Mouse (Mus musculus) limb, embryonic 10.5 days (tissue): ENCODE results near the gene Dhrs7b. TPM values are rescaled to one million over a fixed set of nuclear protein-coding genes. Genes with fewer than 3 reads are reported as not detected.
"Not testable (repeated sequence)": the region's sequence is repeated elsewhere in the genome, so short reads cannot be mapped to it uniquely, and the experiment has no call there.

Experiments used
- DNase-seq: peaks from one replicate; pipeline ENCODE4 v3.0.0-alpha.2; 2017; ENCODE audit warnings: low spot score
- H3K27ac ChIP-seq: fragments of 300-500 bp; sonication (generic); 2 replicates; pipeline ENCODE4 v1.5.1; 2016; ENCODE audit warnings: mild to moderate bottlenecking
- H3K27me3 ChIP-seq: fragments of 300-500 bp; sonication (generic); 2 replicates; pipeline ENCODE4 v1.6.1; 2016; ENCODE audit warnings: low read depth, mild to moderate bottlenecking; ENCODE audit not compliant: poor library complexity, severe bottlenecking
- H3K36me3 ChIP-seq: fragments of 300-500 bp; sonication (generic); 2 replicates; pipeline ENCODE4 v1.6.1; 2016; ENCODE audit warnings: mild to moderate bottlenecking, moderate library complexity
- H3K4me1 ChIP-seq: fragments of 300-500 bp; sonication (generic); 2 replicates; pipeline ENCODE4 v1.6.1; 2016
- H3K4me3 ChIP-seq: fragments of 300-500 bp; sonication (generic); 2 replicates; pipeline ENCODE4 v1.5.1; 2016; ENCODE audit warnings: mild to moderate bottlenecking, moderate library complexity
- H3K9me3 ChIP-seq: fragments of 300-500 bp; sonication (generic); replicated peaks from 2 replicates; pipeline ENCODE4 v1.6.1; 2016; ENCODE audit warnings: mild to moderate bottlenecking
- WGBS: fragments of 180-500 bp; shearing (Covaris S2); methylation state at CpG from one replicate; pipeline ENCODE4 v1.1.7; 2016; 5-methylcytosine and 5-hydroxymethylcytosine counted together
- polyA plus RNA-seq: library from polyadenylated mRNA; unstranded; fragments of >200 nt; fragmentation: Nextera tagmentation; extraction: Ambion mirVana; gene quantifications from 2 replicates; pipeline ENCODE4 v1.2.1, GENCODE M21; 2016

The Dhrs7b gene
- polyA plus RNA-seq, 1 experiment from 2014 or later: 26.5 TPM

DNA sequence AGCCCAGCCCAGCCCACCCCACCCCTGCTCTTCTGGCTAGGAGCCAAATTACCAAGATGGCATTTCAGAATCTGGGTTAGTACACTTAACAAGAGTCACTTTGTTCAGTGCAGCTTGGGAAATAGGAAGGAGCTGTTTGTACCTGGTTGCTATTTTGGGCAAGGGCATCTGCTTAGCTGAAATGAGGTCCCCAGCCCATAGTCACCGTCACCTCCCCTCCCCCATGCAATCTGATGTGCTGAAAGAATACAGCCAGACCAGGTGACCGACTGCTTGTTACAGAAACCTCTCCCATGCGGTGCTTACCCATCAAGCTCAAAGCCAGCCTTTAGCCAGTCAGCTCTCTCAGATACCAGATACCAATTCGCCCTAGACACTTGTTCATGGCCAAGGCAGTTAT is 32.8 kb downstream of the Dhrs7b start:
- H3K27me3 ChIP-seq: no peaks in the 10 kb centered on the region
- WGBS: 89% methylated on average over 4 of the region's 4 CpGs
- peaks cover 91% of the 10 kb centered on the region for H3K36me3 ChIP-seq
- no peak overlapping the region for H3K27ac ChIP-seq
- H3K9me3 ChIP-seq: no peaks in the 10 kb centered on the region
- DNase-seq: no peak
- no peaks in the 10 kb centered on the region for H3K4me1 ChIP-seq
- H3K4me3 ChIP-seq: no peak overlapping the region

DNA sequence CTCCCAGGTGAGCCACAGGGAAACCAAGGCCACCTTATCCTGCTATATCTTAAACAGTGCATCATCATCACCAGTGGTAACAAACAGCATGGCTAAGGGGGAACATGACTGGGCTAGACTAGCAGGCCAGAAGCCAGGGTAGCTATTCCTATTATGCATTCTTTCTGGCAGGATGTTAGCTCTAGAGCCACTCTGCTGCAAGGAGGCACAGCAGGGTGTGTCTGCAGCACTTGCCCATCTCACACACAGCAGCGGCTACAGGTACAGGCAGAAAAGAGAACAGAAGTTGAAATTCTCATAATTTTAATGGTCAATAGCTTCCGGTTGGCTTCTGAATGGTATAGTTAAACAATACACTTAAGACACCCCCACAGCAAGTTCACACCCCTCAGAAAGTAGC is 33.7 kb downstream of the Dhrs7b start:
- WGBS: 95% methylated on average over 2 of the region's 2 CpGs
- Histone ChIP-seq H3K4me1 (no peaks in the 10 kb centered on the region), H3K9me3 (no peaks in the 10 kb centered on the region), H3K27me3 (no peaks in the 10 kb centered on the region), H3K27ac (no peak overlapping the region), H3K4me3 (no peak overlapping the region), H3K36me3 (peaks cover 89% of the 10 kb centered on the region)
- no peak for DNase-seq

DNA sequence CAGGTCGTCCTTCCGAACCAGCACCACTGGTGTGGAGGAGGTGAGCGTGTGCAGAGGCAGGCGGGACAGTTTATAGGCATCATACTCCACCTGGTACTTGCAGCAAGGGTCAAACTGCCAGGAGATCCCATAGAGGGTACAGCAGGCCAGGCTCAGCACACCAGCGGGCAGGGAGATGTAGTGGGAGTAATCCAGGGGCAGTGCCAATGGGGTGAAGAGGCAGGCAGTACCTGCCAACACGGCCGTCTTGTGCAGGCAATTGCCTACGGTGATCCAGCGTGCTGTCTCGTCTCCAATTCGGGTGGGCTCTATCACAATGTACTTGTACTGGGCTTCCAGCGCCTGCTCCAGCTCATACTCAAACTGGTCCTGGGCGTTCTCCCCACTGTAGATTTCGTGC is 34.5 kb downstream of the Dhrs7b start:
- H3K9me3 ChIP-seq: no peaks in the 10 kb centered on the region
- H3K36me3 ChIP-seq: peaks cover 89% of the 10 kb centered on the region
- H3K4me3 ChIP-seq: no peak overlapping the region
- no peaks in the 10 kb centered on the region for H3K4me1 ChIP-seq
- no peaks in the 10 kb centered on the region for H3K27me3 ChIP-seq
- no peak overlapping the region for H3K27ac ChIP-seq
- no peak for DNase-seq
- 93% methylated on average over 14 of the region's 14 CpGs for WGBS

DNA sequence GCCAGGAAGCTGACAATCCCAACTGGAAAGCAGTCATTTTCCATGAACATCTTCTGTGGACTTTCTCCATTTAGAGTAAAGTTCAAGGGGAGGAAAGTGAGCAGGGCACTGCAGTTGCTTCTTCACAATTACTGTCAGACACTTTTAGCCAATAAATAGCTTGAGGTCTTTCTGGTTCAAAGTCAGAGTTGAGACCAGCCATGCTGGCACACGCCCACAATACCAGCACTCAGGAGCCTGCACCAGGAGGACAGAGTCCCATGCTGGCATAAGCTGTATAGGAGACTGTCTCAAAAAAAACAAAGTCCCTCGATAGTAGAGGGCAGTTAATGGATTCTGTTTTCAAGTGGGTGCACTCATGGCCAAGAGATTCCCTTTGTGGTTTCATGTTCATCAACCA is 35.6 kb downstream of the Dhrs7b start:
- no peaks in the 10 kb centered on the region for H3K4me1 ChIP-seq
- DNase-seq: no peak
- no peaks in the 10 kb centered on the region for H3K9me3 ChIP-seq
- H3K36me3 ChIP-seq: peaks cover 86% of the 10 kb centered on the region
- no peaks in the 10 kb centered on the region for H3K27me3 ChIP-seq
- H3K27ac ChIP-seq: no peak overlapping the region
- 81% methylated on average over 2 of the region's 2 CpGs for WGBS
- no peak overlapping the region for H3K4me3 ChIP-seq

DNA sequence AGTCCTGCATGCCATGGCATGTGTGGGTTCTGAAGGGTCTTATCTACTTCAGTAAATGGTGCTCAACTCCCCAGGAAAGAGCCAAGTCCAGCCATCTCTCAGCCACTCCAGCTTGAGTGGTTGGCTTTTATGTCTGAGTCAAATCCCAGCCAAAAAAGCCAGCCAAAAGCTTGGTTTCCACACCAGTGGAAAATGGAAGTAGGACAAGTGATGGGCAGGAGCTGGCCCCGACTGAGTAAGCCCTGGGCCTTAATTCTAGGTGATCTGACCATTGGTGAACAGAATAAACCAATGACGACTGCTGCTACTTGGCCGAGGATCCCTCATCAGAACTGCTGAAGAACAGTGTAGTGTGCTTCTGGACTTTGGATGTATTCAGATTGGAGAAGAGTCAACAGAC is 37.0 kb downstream of the Dhrs7b start:
- WGBS: 90% methylated on average over 3 of the region's 3 CpGs
- H3K4me1 ChIP-seq: no peaks in the 10 kb centered on the region

DNA sequence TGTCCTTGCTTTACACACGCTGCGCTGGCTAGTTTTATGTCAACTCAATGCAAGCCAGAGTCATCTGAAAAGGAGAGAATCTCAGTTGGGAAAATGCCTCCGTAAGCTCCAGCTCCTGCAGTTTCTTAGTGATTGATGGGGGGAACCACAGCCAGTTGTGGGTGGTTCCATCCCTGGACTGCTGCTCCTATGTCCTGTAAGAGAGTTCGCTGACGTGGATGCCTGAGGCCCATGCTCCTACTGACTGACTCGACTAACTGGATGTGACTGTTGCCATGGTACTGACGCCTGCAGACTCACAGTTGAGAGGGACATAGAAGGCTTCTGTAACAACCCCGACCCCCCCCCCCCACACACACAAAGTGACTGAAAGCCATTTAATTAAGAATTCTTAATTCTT is 37.5 kb downstream of the Dhrs7b start:
- Histone ChIP-seq H3K27ac (no peak overlapping the region), H3K27me3 (no peaks in the 10 kb centered on the region), H3K36me3 (peaks cover 85% of the 10 kb centered on the region), H3K4me3 (no peak overlapping the region), H3K9me3 (no peaks in the 10 kb centered on the region), H3K4me1 (no peaks in the 10 kb centered on the region)
- DNase-seq: no peak
- 85% methylated on average over 8 of the region's 8 CpGs for WGBS

More for the DNA sequence above, 37.0 kb downstream of the Dhrs7b start:
- Histone ChIP-seq H3K27ac (no peak overlapping the region), H3K27me3 (no peaks in the 10 kb centered on the region), H3K9me3 (no peaks in the 10 kb centered on the region), H3K4me3 (no peak overlapping the region), H3K36me3 (peaks cover 85% of the 10 kb centered on the region)
- DNase-seq: no peak

DNA sequence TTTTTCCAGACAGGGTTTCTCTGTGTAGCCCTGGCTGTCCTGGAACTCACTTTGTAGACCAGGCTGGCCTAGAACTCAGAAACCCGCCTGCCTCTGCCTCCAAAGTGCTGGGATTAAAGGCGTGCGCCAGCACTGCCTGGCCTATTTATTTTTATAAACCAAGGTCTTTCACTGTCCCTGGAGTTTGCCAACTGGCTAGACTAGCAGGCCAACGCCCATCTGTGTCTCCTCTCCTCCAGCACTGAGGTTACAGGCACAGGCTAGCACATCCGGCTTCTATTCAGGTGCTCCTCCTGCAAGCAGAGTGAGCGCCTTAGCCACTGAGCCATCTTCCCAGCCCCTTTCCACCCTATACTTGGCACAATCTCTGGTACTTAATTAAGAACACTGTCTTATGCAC is 39.0 kb downstream of the Dhrs7b start:
- 96% methylated on average over 6 of the region's 6 CpGs for WGBS
- H3K27me3 ChIP-seq, H3K27ac ChIP-seq, H3K9me3 ChIP-seq, DNase-seq, H3K4me3 ChIP-seq, H3K4me1 ChIP-seq: not testable (repeated sequence)
- H3K36me3 ChIP-seq: peaks cover 84% of the 10 kb centered on the region

DNA sequence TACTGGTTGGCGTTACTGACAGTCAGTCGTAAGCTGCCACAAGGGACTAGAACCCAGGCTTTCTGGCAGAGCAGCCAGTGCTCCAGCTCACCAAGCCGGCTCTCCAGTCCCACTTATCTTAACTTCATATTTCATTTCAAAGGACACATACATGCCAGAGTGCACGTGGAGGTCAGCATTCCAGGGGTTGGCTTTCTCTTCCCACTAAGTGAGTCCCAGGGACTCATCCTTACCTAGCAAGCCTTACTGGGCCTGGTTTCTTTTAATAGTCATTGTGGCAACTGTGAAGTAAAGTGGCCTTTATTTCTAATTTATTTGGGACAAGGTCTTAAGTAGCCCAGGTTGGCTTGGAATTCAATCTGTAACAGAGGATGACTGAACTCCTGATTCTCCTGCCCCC is 41.0 kb downstream of the Dhrs7b start:
- Histone ChIP-seq H3K9me3 (no peaks in the 10 kb centered on the region), H3K27me3 (no peaks in the 10 kb centered on the region), H3K27ac (no peak overlapping the region), H3K36me3 (peaks cover 86% of the 10 kb centered on the region), H3K4me3 (no peak overlapping the region), H3K4me1 (peaks cover 11% of the 10 kb centered on the region)
- WGBS: 88% methylated on average over 4 of the region's 4 CpGs
- DNase-seq: no peak

DNA sequence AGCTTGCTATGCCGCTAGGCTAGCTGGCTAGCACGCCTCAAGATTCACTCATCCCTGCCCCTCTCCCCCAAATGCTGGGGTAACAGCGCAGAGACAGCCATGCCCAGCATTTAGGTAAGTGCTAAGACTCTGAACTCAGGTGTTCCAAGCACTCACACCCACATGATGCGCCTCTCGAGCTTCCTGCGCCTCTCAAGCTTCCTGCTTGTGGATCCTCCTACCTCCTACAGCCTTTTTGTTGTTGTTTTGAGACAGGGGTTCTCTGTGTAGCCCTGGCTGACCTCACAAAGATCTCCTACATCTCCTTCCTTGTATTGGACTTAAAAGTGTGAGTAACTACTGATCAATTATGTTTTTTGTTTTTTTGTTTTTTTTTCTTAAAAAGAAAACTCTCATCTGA is 42.7 kb downstream of the Dhrs7b start:
- WGBS: 89% methylated on average over 6 of the region's 6 CpGs
- peaks cover 25% of the 10 kb centered on the region for H3K4me1 ChIP-seq
- H3K36me3 ChIP-seq: peaks cover 75% of the 10 kb centered on the region

DNA sequence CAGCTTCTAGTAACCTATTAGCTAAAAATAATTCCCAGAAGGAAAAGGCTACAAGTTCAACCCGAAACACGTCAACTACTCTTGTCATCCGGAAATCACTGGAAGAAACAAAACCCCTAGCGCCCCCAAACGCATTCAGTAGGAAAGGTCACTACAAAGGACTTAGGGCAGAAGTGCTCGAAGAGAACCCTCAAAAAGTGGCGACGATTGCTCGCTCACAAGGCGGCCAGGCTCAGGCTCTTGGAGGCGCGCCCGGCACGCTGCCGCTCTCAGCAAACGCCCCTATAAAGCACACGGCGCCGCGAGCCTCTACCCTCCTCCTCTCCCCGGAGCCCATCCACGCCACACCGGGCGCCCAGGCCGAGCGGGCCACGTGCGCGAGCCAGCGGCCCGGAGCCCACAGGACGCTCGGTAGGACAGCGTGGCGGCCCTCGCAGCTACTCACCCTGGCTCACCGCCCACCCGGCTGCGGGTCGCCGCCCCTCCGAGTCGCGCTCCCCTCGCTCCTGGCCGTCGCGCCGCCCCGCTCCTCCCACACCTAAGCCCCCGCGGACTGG is 47.7 kb downstream of the Dhrs7b start:
- no peak for DNase-seq
- Histone ChIP-seq H3K36me3 (peaks cover 35% of the 10 kb centered on the region), H3K27me3 (no peaks in the 10 kb centered on the region), H3K27ac (peak overlapping the region; percentile 98), H3K4me1 (peaks cover 33% of the 10 kb centered on the region), H3K4me3 (peak overlapping the region; percentile 97), H3K9me3 (no peaks in the 10 kb centered on the region)
- under 1% methylated on average over 52 of the region's 52 CpGs for WGBS

More for the DNA sequence above, 42.7 kb downstream of the Dhrs7b start:
- no peaks in the 10 kb centered on the region for H3K9me3 ChIP-seq
- H3K4me3 ChIP-seq: no peak overlapping the region
- no peaks in the 10 kb centered on the region for H3K27me3 ChIP-seq
- no peak overlapping the region for H3K27ac ChIP-seq
- no peak for DNase-seq

DNA sequence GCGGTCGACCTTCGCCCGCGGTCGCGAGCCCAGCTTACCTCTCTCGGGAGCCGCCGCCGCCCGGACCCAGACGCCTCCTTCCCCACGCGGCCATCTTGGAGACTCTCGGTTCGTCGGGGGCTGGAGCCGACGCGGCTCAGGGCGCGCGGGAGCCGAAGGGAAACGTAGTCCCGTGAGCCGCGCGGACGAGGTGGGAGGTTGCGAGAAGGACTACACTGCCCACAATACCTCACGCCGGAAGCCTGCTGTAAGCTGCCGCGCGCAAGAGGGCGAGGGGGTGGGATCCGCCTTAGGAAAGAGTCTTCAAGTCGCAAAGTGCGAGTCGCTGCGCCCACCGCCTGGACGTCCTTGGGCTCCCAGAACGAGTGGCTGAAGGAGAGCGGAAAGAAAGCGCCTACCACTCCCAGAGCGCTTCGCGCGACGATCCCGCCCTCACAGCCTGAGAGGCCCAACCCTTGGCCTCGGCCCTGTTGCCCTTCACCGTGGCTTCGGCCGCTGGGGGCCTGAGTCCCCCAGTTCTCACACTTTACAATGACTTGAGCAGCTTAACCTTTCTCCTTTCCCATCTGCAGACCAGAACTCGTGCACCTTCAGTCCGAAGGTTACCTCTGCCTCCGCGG is 48.4 kb downstream of the Dhrs7b start, which contains the start of gene Tmem11:
Gene Tmem11 (minus strand): TSS at position 598 of the 620 bp plus-strand sequence.
- Histone ChIP-seq H3K27me3 (no peaks in the 10 kb centered on the region), H3K36me3 (peaks cover 31% of the 10 kb centered on the region), H3K27ac (peak within 1 kb of the TSS; percentile 98), H3K4me1 (peaks cover 33% of the 10 kb centered on the region), H3K4me3 (peak within 1 kb of the TSS; percentile 97), H3K9me3 (no peaks in the 10 kb centered on the region)
- WGBS: 1% methylated on average over 62 of the region's 62 CpGs
- DNase-seq: peak; percentile 94

DNA sequence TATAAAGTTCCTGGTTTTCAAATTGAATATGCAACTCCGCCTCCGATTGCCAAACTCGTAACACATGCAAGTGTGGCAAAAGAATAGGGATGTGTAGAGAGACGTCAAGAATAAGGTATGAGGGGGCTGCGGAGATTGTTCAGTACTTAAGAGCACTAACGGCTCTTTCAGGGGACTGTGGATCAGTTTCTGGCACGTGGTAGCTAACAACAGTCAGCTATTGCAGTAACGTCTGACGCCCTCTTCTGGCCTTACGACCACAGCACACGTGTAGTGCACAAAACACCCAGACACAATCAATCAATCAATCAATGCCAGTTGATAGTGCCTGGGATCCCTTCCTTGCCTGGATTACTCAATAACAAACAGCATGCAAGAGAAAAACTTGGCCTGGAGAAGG is 49.0 kb downstream of the Dhrs7b start:
- Histone ChIP-seq H3K27ac (peak overlapping the region; percentile 98), H3K36me3 (peaks cover 24% of the 10 kb centered on the region), H3K9me3 (no peaks in the 10 kb centered on the region), H3K27me3 (no peaks in the 10 kb centered on the region), H3K4me3 (peak overlapping the region; percentile 97), H3K4me1 (peaks cover 28% of the 10 kb centered on the region)
- DNase-seq: peak; percentile 63
- WGBS: 4% methylated on average over 11 of the region's 11 CpGs

DNA sequence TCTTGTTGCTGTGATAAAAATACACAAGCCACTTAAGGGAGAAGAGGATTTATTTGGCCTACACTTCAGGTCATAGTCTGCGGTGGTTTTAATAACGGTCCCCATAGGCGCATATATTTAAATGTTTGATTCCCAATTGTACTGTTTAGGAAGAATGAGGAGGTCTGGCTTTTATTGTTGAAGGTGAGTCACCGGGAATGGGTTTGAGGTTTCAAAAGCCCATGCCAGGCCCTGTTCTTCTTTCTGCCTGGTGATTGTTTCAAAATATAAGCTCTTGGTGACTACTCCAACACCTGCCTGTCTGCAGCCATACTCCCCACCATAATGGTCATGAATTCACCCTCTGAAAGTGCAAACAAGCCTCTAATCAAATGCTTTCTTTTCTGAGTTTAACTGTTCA is 50.1 kb downstream of the Dhrs7b start:
- no peak for DNase-seq
- H3K4me3 ChIP-seq: no peak overlapping the region
- no peaks in the 10 kb centered on the region for H3K9me3 ChIP-seq
- no peak overlapping the region for H3K27ac ChIP-seq
- peaks cover 26% of the 10 kb centered on the region for H3K4me1 ChIP-seq
- WGBS: 95% methylated on average over 4 of the region's 4 CpGs
- H3K36me3 ChIP-seq: peaks cover 13% of the 10 kb centered on the region
- H3K27me3 ChIP-seq: no peaks in the 10 kb centered on the region

DNA sequence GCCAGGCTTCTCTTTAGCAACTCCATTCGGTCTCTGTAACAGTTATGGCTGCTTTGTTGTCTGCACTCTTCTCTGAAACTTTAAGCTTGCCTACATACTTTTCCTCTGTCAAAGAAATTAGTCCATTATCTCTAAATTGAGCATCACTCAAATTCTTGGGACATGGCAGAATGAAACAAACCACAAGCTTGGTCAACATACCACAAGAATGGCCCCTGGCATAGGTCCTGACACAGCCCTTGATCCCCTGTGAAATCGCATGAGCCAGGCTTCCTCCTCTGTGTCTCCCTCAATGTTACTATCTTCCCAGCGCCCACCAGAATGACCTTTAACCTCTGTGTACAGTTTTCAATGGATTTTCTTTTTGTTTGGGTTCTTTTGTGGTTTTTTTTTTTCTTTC is 52.0 kb downstream of the Dhrs7b start:
- no peak for DNase-seq
- WGBS: 76% methylated on average over 3 of the region's 3 CpGs
- Histone ChIP-seq H3K4me3 (no peak overlapping the region), H3K9me3 (no peaks in the 10 kb centered on the region), H3K27me3 (no peaks in the 10 kb centered on the region), H3K27ac (no peak overlapping the region), H3K36me3 (peaks cover 5% of the 10 kb centered on the region; the same call in 1 of the 2 replicates), H3K4me1 (peaks cover 12% of the 10 kb centered on the region)
